Mouse (Mus musculus) olfactory bulb, adult 2 months (tissue): ENCODE measurements around the gene Myadml2.
A peak's percentile ranks its signal among the peaks of the same experiment; 100 is the strongest.

Source experiments
- CTCF ChIP-seq: fragments of 200-500 bp; IDR thresholded peaks from 2 replicates; pipeline ENCODE4 v1.5.1; 2012; ENCODE audit warnings: low read depth, mild to moderate bottlenecking, low read length, moderate library complexity; ENCODE audit not compliant: insufficient read depth
- POLR2A ChIP-seq: fragments of 200-500 bp; IDR thresholded peaks from 2 replicates; pipeline ENCODE4 v1.6.1; 2012; ENCODE audit warnings: mild to moderate bottlenecking, low read depth, low read length, moderate library complexity; ENCODE audit not compliant: insufficient read depth

DNA sequence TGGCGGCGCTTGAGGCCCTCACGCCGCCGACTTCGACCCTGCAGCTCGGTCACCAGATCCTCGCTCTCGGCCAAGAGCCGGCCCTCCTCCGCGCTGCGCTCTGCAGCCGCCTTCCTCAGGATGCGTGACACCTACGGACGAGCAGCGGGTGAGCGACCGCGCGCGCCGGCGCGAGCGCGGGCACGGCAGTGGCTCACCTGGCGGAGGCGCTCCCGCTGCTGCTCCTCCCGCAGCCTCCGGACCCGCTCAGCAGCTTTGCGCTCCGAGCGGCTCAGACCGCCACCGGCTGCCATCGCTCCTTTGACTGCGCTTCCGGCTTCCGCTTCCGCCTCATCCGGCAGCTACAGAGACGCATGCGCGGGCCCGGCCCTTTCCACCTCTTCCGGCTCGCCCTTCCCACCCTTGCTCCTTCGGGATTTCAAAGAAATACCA is 23.3 kb downstream of the Myadml2 start:
- TF ChIP-seq POLR2A (peak; percentile 70), CTCF (no peak)
